Mouse (Mus musculus) G1E-ER4 (cell line): ENCODE measurements around the gene Tcte3. TPM values are rescaled to one million over a fixed set of nuclear protein-coding genes. Genes with fewer than 3 reads are reported as not detected.
"Not testable (repeated sequence)": the region's sequence is repeated elsewhere in the genome, so short reads cannot be mapped to it uniquely, and the experiment has no call there.

ENCODE experiments used
- GATA1 ChIP-seq: IDR thresholded peaks from one replicate; pipeline ENCODE4 v1.8.0; 2012; ENCODE audit warnings: low read length, inconsistent platforms
- polyA plus RNA-seq: library from polyadenylated mRNA; stranded (reverse); fragments of >175 nt; gene quantifications from 2 replicates; pipeline ENCODE4 v1.2.3, GENCODE M21; 2012

Gene Tcte3
- polyA plus RNA-seq, 1 experiment, result 2.1 TPM

GRCm38 (mm10) chr17:15055925-15056324 lies 14.6 kb upstream of the Tcte3 start:
- no peak for TF ChIP-seq GATA1

GRCm38 (mm10) chr17:15009706-15010413 lies 31.4 kb downstream of the Tcte3 start, which contains the start of gene Gm3435:
Gene Gm3435, plus strand, starts transcription at chr17:15010176.
- not testable (repeated sequence) for TF ChIP-seq GATA1

- TF ChIP-seq GATA1, result not testable (repeated sequence)
These were observed 62.8 kb downstream of the Tcte3 start, which contains the start of the genes 9030025P20Rik and Gm3417 for GRCm38 (mm10) chr17:14978362-14979038. Gene 9030025P20Rik, plus strand, starts transcription at chr17:14978468. Gene Gm3417, minus strand, starts transcription at chr17:14978790.

Other genes with a start within 250 kb of the Tcte3 start
- gene Wdr27, start 98.3 kb downstream of the Tcte3 start, polyA plus RNA-seq, result 1.0 and 1.5 TPM in 2 replicates
- gene 1600012H06Rik, start 98.3 kb downstream of the Tcte3 start, polyA plus RNA-seq, result 1.4 and 1.8 TPM in 2 replicates
- gene Phf10, start 80.2 kb downstream of the Tcte3 start, polyA plus RNA-seq, result 168 and 218 TPM in 2 replicates
- gene 9030025P20Rik, start 63.0 kb downstream of the Tcte3 start, polyA plus RNA-seq, result 3.3 TPM in 2 replicates
- gene Gm3417, start 62.7 kb downstream of the Tcte3 start, polyA plus RNA-seq, result 3.3 and 8.9 TPM in 2 replicates
- 0.09 and 0.69 TPM in 2 replicates for gene Gm3435, start 31.3 kb downstream of the Tcte3 start, polyA plus RNA-seq
- gene Ermard, start 280 bp downstream of the Tcte3 start, polyA plus RNA-seq, result 1.2 and 2.7 TPM in 2 replicates
- 3.1 and 3.4 TPM in 2 replicates for gene Gm3448, start within 50 bp of the Tcte3 start, polyA plus RNA-seq